Mouse (Mus musculus) lung, adult 2 months (tissue): ENCODE measurements around the gene Cdkn1c.

Source experiments
- CTCF ChIP-seq: fragments of 200-500 bp; IDR thresholded peaks from 2 replicates; pipeline ENCODE4 v1.5.1; 2011; ENCODE audit warnings: mild to moderate bottlenecking, low read length, control low read depth; ENCODE audit not compliant: insufficient read depth
- POLR2A ChIP-seq: fragments of 200-500 bp; IDR thresholded peaks from 2 replicates; pipeline ENCODE4 v1.6.1; 2011; ENCODE audit warnings: low read depth, mild to moderate bottlenecking, control low read depth, low read length, borderline replicate concordance; ENCODE audit errors: extremely low read depth

GRCm38 (mm10) chr7:143505411-143505810, 44.6 kb upstream of the Cdkn1c start:
- no peak for TF ChIP-seq POLR2A
- TF ChIP-seq CTCF = no peak
